Mouse (Mus musculus): ENCODE measurements around the gene Slu7.

Slu7 gene

DNA sequence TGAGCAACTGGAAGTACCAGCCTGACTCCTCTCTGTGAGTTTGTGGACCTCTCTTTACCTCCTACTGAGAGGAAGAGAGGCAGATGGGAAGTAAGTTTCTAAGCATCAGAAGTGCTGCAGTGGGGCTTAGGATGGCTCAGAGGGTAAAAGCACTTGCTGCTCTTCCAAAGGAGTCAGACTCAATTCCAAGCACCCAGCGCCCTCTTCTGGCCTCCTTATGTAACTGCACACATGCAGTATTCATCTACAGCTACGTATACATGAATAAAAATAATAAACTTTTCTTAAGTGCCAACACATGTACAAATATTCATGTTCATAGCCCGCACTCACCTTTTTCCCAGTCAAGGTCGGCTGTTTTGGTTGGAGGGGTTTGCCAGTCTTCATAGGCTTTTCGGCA is 9.2 kb upstream of the Slu7 start:
- no peak for DNase-seq (ENCODE audit: low spot score)

GRCm38 (mm10) chr11:43425166-43425709 is 8.3 kb upstream of the Slu7 start:
- DNase-seq (ENCODE audit: low spot score): no peak

GRCm38 (mm10) chr11:43425824-43426413 is 7.6 kb upstream of the Slu7 start, which contains the start of gene Pttg1:
TSS of gene Pttg1 (minus strand) at chr11:43426251.
- DNase-seq (ENCODE audit: low spot score): peak; percentile 73

- no peak for DNase-seq (ENCODE audit: low spot score)
Observed at GRCm38 (mm10) chr11:43426414-43426884, 7.1 kb upstream of the Slu7 start.

GRCm38 (mm10) chr11:43434024-43434407 is 472 bp downstream of the Slu7 start:
- no peak for DNase-seq (ENCODE audit: low spot score)

DNA sequence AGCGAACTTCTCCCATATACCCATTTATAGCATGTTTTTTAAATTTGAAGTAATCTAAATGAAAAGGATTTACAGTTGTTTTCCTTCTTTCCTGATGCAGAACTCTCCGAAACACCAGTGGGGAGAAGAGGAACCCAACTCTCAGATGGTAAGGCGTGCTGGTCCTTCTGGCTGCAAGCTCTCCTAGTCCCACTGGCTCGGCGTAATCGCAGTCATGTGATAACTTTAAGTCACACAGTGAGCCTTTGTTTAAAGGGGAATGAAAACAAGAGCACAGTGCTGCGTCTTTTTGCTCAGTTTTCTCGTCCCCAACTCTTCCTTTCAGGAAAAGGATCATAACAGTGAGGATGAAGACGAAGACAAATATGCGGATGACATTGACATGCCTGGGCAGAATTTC is 7.6 kb downstream of the Slu7 start:
- DNase-seq (ENCODE audit: low spot score): no peak

DNA sequence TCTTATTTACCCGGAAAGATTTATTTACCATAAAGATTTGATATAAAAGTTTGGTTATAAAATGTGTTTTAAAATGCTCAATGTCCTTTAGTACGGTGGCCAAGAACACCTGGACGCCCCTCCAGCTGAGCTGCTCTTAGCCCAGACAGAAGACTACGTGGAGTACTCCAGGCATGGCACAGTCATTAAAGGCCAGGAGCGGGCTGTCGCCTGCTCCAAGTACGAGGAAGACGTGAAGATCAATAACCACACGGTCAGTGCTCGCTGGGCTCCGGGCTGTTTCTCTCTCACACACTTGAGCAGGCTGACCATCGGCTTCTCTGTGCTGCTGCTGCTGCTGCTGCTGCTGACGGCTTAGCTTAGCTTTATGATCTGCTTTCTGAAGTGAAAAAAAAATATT is 9.6 kb downstream of the Slu7 start:
- no peak for DNase-seq (ENCODE audit: low spot score)

- no peak for DNase-seq (ENCODE audit: low spot score)
Observed at GRCm38 (mm10) chr11:43449916-43450315, 16.4 kb downstream of the Slu7 start.

GRCm38 (mm10) chr11:43451322-43451721 is 17.8 kb downstream of the Slu7 start:
- no peak for DNase-seq (ENCODE audit: low spot score)

GRCm38 (mm10) chr11:43452266-43452665 is 18.7 kb downstream of the Slu7 start:
- no peak for DNase-seq (ENCODE audit: low spot score)

- DNase-seq (ENCODE audit: low spot score): no peak
Observed at GRCm38 (mm10) chr11:43463204-43463603, 29.7 kb downstream of the Slu7 start.

DNA sequence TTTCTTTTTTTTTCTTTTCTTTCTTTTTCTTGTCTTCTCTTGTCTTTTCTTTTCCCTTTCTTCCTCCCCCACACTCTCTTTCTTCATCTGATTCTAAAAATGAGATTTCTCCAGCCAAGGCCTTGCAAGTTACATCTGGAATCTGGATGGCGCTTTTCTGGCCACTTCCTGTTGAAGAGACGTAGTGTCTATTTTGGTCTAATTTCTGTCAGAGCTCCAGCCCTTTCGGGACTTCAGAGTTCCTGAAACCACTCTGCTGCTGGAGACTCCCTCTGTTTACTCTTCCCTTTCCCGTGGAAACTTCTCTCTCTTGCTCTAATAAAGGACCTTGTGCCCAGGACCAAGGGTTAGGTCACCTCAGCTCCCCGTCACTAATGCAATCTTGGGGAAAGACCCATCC is 36.6 kb downstream of the Slu7 start:
- DNase-seq (ENCODE audit: low spot score): no peak

GRCm38 (mm10) chr11:43470881-43471820 is 37.6 kb downstream of the Slu7 start:
- no peak for DNase-seq (ENCODE audit: low spot score)

DNA sequence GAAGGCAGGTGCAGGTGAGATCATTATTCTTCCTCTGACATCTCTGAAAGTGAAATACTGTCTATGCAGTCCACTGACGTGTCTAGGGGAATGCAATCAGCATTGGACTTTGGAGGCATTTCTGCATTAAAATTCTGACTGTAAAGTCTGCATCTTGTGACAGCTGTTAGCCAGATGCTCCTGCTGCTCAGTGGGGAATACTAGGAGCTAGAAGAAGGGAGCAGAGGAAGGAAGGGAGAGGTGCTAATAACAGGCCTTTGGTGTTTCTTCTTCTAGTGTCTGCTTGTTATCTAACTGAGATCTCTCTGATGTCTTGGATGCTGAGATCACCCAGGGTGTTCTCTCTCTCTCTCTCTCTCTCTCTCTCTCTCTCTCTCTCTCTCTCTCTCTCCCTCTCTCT is 39.6 kb downstream of the Slu7 start:
- no peak for DNase-seq (ENCODE audit: low spot score)

DNA sequence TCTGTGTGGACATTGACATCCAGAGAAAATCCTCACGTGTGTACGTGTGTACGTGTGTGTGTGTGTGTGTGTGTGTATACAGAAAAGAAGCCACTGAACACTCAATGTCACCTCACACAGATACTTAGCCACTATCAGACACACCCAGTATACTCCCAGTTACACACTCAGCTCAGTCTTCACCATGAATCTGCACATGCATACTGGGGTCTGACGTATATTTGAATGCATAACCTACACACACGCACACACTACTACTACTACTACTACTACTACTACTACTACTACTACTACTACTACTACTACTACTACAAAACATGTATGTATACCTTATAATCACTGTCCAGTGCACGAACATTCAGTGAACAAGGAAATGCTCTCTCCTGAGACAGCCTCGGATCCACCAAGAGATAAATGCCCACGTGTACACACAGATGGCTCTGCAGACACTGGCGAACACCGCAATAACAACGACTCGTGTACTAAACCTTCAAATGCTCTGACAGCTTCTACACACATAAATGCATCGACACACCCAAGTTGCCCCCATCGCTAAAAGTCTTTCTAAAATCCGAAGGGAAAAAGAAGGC is 40.2 kb downstream of the Slu7 start:
- DNase-seq (ENCODE audit: low spot score): no peak

- no peak for DNase-seq (ENCODE audit: low spot score)
Observed at GRCm38 (mm10) chr11:43474225-43474774, 40.8 kb downstream of the Slu7 start, which contains the start of gene C1qtnf2. TSS of gene C1qtnf2 (plus strand) at chr11:43474276.

DNA sequence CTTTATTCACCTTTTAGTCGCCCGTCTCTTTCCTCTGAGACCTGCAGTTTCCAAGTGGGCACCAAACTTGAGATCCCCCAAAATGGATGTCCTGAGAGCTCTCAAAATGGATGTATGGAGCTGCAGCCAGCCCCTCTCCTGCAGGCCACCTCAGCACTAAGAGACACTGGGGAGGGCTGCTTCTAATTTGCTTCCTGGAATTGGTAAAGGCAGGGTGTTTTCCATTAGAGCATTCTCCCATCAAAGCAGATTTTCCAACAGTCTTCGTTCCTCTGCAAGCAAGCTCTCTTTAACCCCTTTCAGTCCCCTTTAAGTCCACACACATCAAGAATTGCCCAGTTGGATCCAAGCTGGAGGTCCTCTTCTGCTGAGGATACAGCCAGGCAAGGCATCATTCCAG is 45.8 kb downstream of the Slu7 start:
- DNase-seq (ENCODE audit: low spot score): no peak

DNA sequence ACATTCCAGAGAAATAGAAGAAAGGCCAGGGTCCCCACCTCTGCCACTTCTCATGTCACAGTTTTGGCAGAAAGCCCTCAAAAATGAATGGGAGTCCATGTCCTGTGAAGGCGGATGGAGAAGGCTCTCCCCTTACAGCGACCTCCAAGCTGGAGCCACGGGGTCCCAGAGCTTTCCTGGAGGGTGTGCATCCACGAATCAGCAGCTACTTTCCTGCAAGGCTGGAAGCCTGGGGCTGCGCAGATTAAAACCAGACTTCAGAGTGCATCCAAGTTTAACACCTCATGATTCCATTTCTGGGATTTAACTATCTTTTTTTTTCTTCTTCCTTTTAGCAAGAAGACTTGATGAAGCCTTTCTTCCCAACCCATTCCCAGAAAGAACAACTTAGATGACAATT is 47.0 kb downstream of the Slu7 start:
- DNase-seq (ENCODE audit: low spot score): no peak

DNA sequence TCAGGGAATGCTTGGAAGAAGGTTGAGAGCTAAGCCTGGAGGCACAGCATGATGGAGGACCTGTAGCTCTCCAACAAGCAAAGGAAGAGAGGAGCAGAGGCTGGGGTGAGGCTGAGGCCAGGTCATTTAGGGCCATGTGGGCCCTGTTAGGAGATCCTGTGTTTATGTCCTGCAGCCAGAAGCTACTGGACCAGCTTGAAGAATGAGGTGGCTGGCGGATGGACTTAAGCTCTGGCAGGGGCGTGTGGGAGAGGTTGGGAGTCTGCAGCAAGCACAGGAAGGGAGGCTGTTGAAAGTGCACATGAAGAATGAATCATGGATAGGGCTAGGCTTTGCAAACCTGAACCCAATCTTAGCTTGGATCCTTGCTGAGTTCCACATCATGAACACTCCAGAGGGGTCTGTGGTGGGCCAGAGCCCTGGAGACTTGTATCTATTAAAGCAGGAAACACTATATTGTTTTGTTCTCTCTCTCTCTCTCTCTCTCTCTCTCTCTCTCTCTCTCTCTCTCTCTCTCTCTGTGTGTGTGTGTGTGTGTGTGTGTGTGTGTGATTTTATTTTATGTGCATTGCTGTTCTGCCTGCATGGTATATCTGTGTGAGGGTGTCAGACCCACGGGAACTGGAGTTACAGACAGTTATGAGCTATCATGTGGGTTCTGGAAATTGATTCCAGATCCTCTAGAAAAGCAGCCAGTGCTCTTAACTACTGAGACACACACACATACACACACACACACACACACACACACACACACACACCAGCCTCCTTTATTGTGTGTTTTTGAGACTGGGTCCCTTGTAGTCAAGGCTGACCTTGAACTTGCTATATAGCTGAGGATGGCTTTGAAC is 48.4 kb downstream of the Slu7 start:
- no peak for DNase-seq (ENCODE audit: low spot score)

DNA sequence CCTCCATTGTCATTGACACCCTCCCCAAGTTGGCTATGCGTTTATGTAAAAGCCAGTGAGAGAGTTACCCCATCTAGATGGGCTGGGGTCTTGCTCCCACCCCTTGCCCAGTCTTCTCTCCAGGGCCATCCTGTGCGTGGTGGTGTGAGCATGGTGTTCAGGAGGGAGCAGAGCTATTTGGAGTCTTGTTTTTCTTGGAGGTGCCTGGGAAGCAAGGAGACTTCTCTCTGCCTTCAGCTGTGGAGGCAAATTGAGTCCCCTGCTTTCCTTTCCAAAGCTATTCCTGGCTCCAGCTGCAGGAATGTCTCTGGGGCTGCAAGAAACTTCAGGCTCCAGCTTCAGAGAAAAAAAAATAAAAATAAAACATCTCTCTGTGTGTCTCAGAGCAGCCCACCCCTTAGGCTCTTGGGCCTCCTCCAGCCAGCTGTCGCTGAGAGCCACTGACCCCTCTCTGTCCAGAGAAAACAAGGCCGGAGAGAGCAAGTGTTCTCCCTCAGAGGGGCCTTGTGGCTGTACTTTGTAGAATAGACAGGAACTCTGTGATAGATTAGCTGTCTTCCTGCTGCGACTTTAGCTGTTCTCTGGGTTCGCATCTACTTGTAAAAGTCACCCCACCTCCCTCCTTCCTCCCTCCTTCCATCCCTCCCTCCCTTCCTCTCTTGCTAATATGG is 49.7 kb downstream of the Slu7 start:
- DNase-seq (ENCODE audit: low spot score): no peak

DNA sequence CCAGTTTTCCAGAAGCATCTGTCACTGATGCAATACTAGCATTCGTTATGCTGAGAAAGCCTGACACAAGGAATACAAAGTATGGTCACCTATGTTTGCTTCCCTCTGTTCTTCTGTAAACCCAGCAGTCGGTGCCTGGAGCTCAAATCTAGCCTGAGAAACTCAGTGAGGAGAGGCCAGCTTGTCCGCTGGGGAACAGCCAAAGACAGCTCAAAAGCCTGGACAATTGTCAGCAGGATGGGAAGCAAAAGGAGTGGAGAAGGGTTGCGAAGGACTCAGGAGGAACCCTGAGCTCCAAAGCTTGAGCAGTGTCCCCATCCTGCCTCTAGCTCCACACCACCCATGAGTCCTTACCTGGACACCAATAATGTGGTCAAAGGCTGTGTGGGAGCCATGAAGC is 50.5 kb downstream of the Slu7 start:
- DNase-seq (ENCODE audit: low spot score): no peak

All from ovary, adult 18-20 months (tissue).